Mouse (Mus musculus) heart, embryonic 10.5 days (tissue): ENCODE data around the gene Mief1. TPM values are rescaled to one million over a fixed set of nuclear protein-coding genes. Genes with fewer than 3 reads are reported as not detected.

Experiments used
- DNase-seq: peaks from one replicate; pipeline ENCODE4 v3.0.0-alpha.2; 2017; ENCODE audit warnings: low spot score
- H3K27ac ChIP-seq: fragments of 300-500 bp; sonication (generic); 2 replicates; pipeline ENCODE4 v1.5.1; 2016; ENCODE audit warnings: mild to moderate bottlenecking
- H3K27me3 ChIP-seq: fragments of 300-500 bp; sonication (generic); 2 replicates; pipeline ENCODE4 v1.6.1; 2016; ENCODE audit warnings: mild to moderate bottlenecking; ENCODE audit not compliant: poor library complexity, insufficient read depth, severe bottlenecking
- H3K36me3 ChIP-seq: fragments of 300-500 bp; sonication (generic); 2 replicates; pipeline ENCODE4 v1.6.1; 2016; ENCODE audit warnings: mild to moderate bottlenecking, moderate library complexity
- H3K4me1 ChIP-seq: fragments of 300-500 bp; sonication (generic); 2 replicates; pipeline ENCODE4 v1.6.1; 2016; ENCODE audit warnings: mild to moderate bottlenecking
- H3K4me3 ChIP-seq: fragments of 300-500 bp; sonication (generic); 2 replicates; pipeline ENCODE4 v1.5.1; 2016; ENCODE audit warnings: mild to moderate bottlenecking, moderate library complexity
- H3K9me3 ChIP-seq: fragments of 300-500 bp; sonication (generic); 2 replicates; pipeline ENCODE4 v1.6.1; 2016; ENCODE audit warnings: mild to moderate bottlenecking, moderate library complexity
- WGBS: fragments of 180-500 bp; shearing (Covaris S2); methylation state at CpG from one replicate; pipeline ENCODE4 v1.1.7; 2016; 5-methylcytosine and 5-hydroxymethylcytosine counted together
- polyA plus RNA-seq: library from polyadenylated mRNA; unstranded; fragments of >200 nt; fragmentation: Nextera tagmentation; extraction: Ambion mirVana; gene quantifications from 2 replicates; pipeline ENCODE4 v1.2.1, GENCODE M21; 2016

The Mief1 gene
- polyA plus RNA-seq, 1 experiment from 2014 or later: 31.0 TPM

- peaks cover 45% of the 10 kb centered on the region for H3K36me3 ChIP-seq
- WGBS: 89% methylated on average over 9 of the region's 9 CpGs
Observed at GRCm38 (mm10) chr15:80235535-80235934, 1.7 kb downstream of the Mief1 start, which contains the start of gene AC140267.1. TSS of gene AC140267.1 (plus strand) at chr15:80235835.

GRCm38 (mm10) chr15:80248135-80248534 is 14.3 kb downstream of the Mief1 start:
- Histone ChIP-seq H3K27ac (no peak overlapping the region), H3K36me3 (peaks cover 81% of the 10 kb centered on the region), H3K27me3 (no peaks in the 10 kb centered on the region), H3K9me3 (no peaks in the 10 kb centered on the region), H3K4me1 (peaks cover 31% of the 10 kb centered on the region), H3K4me3 (no peak overlapping the region)
- DNase-seq: no peak
- WGBS: 95% methylated on average over 12 of the region's 12 CpGs

More at GRCm38 (mm10) chr15:80235535-80235934, 1.7 kb downstream of the Mief1 start, which contains the start of gene AC140267.1:
- H3K27me3 ChIP-seq: no peaks in the 10 kb centered on the region
- peak within 1 kb of the TSS; percentile 96 for H3K4me3 ChIP-seq
- no peak for DNase-seq
- H3K9me3 ChIP-seq: no peaks in the 10 kb centered on the region
- H3K27ac ChIP-seq: peak within 1 kb of the TSS; percentile 98
- peaks cover 22% of the 10 kb centered on the region for H3K4me1 ChIP-seq

- 94% methylated on average over 1 of the region's 1 CpGs for WGBS
- H3K36me3 ChIP-seq: peaks cover 79% of the 10 kb centered on the region
- peaks cover 34% of the 10 kb centered on the region for H3K4me1 ChIP-seq
- H3K27me3 ChIP-seq: no peaks in the 10 kb centered on the region
- no peak for DNase-seq
- H3K27ac ChIP-seq: no peak overlapping the region
- H3K9me3 ChIP-seq: no peaks in the 10 kb centered on the region
- H3K4me3 ChIP-seq: no peak overlapping the region
Observed at GRCm38 (mm10) chr15:80248596-80248995, 14.8 kb downstream of the Mief1 start.

GRCm38 (mm10) chr15:80249672-80250071 is 15.9 kb downstream of the Mief1 start:
- Histone ChIP-seq H3K9me3 (no peaks in the 10 kb centered on the region), H3K4me1 (peaks cover 45% of the 10 kb centered on the region), H3K36me3 (peaks cover 70% of the 10 kb centered on the region), H3K27ac (peak overlapping the region; percentile 81; the same call in 1 of the 2 replicates), H3K27me3 (no peaks in the 10 kb centered on the region), H3K4me3 (no peak overlapping the region)
- WGBS: 93% methylated on average over 10 of the region's 10 CpGs
- DNase-seq: peak; percentile 62

- peak overlapping the region; percentile 31 for H3K4me3 ChIP-seq
- peak; percentile 87 for DNase-seq
- H3K9me3 ChIP-seq: no peaks in the 10 kb centered on the region
- peak overlapping the region; percentile 81 for H3K27ac ChIP-seq
- H3K27me3 ChIP-seq: no peaks in the 10 kb centered on the region
- WGBS: 33% methylated on average over 6 of the region's 6 CpGs
- H3K36me3 ChIP-seq: peaks cover 63% of the 10 kb centered on the region
- peaks cover 45% of the 10 kb centered on the region for H3K4me1 ChIP-seq
Observed at GRCm38 (mm10) chr15:80250586-80250985, 16.8 kb downstream of the Mief1 start.

- Histone ChIP-seq H3K27ac (peak overlapping the region; percentile 97), H3K27me3 (no peaks in the 10 kb centered on the region), H3K4me1 (peaks cover 61% of the 10 kb centered on the region), H3K4me3 (0 out of 2 replicates have a peak overlapping the region, but pooled peaks have one; percentile 77), H3K9me3 (no peaks in the 10 kb centered on the region), H3K36me3 (peaks cover 58% of the 10 kb centered on the region)
- DNase-seq: no peak
- 24% methylated on average over 2 of the region's 2 CpGs for WGBS
Observed at GRCm38 (mm10) chr15:80253530-80253929, 19.7 kb downstream of the Mief1 start.

GRCm38 (mm10) chr15:80254207-80254606 is 20.4 kb downstream of the Mief1 start:
- Histone ChIP-seq H3K27ac (peak overlapping the region; percentile 97), H3K27me3 (no peaks in the 10 kb centered on the region), H3K4me3 (peak overlapping the region; percentile 77), H3K36me3 (peaks cover 53% of the 10 kb centered on the region), H3K9me3 (no peaks in the 10 kb centered on the region), H3K4me1 (peaks cover 63% of the 10 kb centered on the region)
- DNase-seq: no peak
- 43% methylated on average over 6 of the region's 6 CpGs for WGBS

- Histone ChIP-seq H3K27me3 (no peaks in the 10 kb centered on the region), H3K27ac (peak within 1 kb of the TSS; percentile 97), H3K9me3 (no peaks in the 10 kb centered on the region), H3K36me3 (peaks cover 52% of the 10 kb centered on the region), H3K4me3 (peak within 1 kb of the TSS; percentile 77), H3K4me1 (peaks cover 55% of the 10 kb centered on the region)
- WGBS: under 1% methylated on average over 62 of the region's 62 CpGs
- peak; percentile 99 for DNase-seq
Observed at GRCm38 (mm10) chr15:80254847-80255645, 21.2 kb downstream of the Mief1 start, which contains the start of gene Atf4. TSS of gene Atf4 (plus strand) at chr15:80255184.

GRCm38 (mm10) chr15:80255646-80256121 is 21.9 kb downstream of the Mief1 start:
- no peaks in the 10 kb centered on the region for H3K9me3 ChIP-seq
- DNase-seq: peak; percentile 95
- H3K4me1 ChIP-seq: peaks cover 50% of the 10 kb centered on the region
- H3K27ac ChIP-seq: peak overlapping the region; percentile 97
- peak overlapping the region; percentile 77 for H3K4me3 ChIP-seq
- WGBS: under 1% methylated on average over 51 of the region's 51 CpGs
- H3K36me3 ChIP-seq: peaks cover 53% of the 10 kb centered on the region
- no peaks in the 10 kb centered on the region for H3K27me3 ChIP-seq

GRCm38 (mm10) chr15:80256242-80256641 is 22.4 kb downstream of the Mief1 start:
- Histone ChIP-seq H3K36me3 (peaks cover 52% of the 10 kb centered on the region), H3K4me3 (peak overlapping the region; percentile 77), H3K27ac (peak overlapping the region; percentile 97), H3K9me3 (no peaks in the 10 kb centered on the region), H3K27me3 (no peaks in the 10 kb centered on the region), H3K4me1 (peaks cover 44% of the 10 kb centered on the region)
- 9% methylated on average over 16 of the region's 16 CpGs for WGBS
- no peak for DNase-seq

- peaks cover 37% of the 10 kb centered on the region for H3K4me1 ChIP-seq
- 67% methylated on average over 12 of the region's 12 CpGs for WGBS
Observed at GRCm38 (mm10) chr15:80256656-80257601, 23.1 kb downstream of the Mief1 start.

GRCm38 (mm10) chr15:80257602-80258239 is 23.9 kb downstream of the Mief1 start:
- Histone ChIP-seq H3K27ac (peak overlapping the region; percentile 67; the same call in 1 of the 2 replicates), H3K9me3 (no peaks in the 10 kb centered on the region), H3K27me3 (no peaks in the 10 kb centered on the region), H3K4me3 (peak overlapping the region; percentile 77; the same call in 1 of the 2 replicates), H3K36me3 (peaks cover 50% of the 10 kb centered on the region), H3K4me1 (peaks cover 37% of the 10 kb centered on the region)
- WGBS: 33% methylated on average over 4 of the region's 4 CpGs
- DNase-seq: no peak

More at GRCm38 (mm10) chr15:80256656-80257601, 23.1 kb downstream of the Mief1 start:
- peaks cover 50% of the 10 kb centered on the region for H3K36me3 ChIP-seq
- peak overlapping the region; percentile 77 for H3K4me3 ChIP-seq
- peak overlapping the region; percentile 97 for H3K27ac ChIP-seq
- no peak for DNase-seq
- no peaks in the 10 kb centered on the region for H3K27me3 ChIP-seq
- no peaks in the 10 kb centered on the region for H3K9me3 ChIP-seq
